In genomic region chr8:118722896-118723295, GRCm38 (mm10) we compare ENCODE assay signal across 17 mouse cellular contexts.
DNase-seq lines count a peak whose midpoint lies in the region; ATAC-seq lines count a peak whose summit lies in the region.
"Had no signal": no experiment of that assay in that cellular context is flagged by ENCODE, and none has a peak within 500 bp of the region (broad histone marks: within the 10 kb centered on the region; RNA-seq: fewer than 3 reads in every experiment).

No protein-coding gene starts in this region.

- DNase-seq in frontal cortex, postnatal 25 days (ENCODE audit: low spot score in 2 of 2): no peak
- peak; percentile 82 for DNase-seq in brain, adult 2 months (ENCODE audit: low read depth, low spot score)
- peak; percentile 31 to 41 for DNase-seq in left cerebral cortex, adult 18-20 months (ENCODE audit: low spot score in 2 of 2)
- peak; percentile 71 to 83 for DNase-seq in right cerebral cortex, postnatal 10 days (ENCODE audit: low spot score in 2 of 2)
- DNase-seq in adrenal gland, postnatal 4 days (ENCODE audit: low spot score in 2 of 2): no peak
- no peak for DNase-seq in heart, adult 18-20 months
- DNase-seq in urinary bladder, postnatal 25 days (ENCODE audit: low spot score): no peak
- DNase-seq: adrenal gland, adult 8-10 months; cerebellum, adult 11-12 months; cerebellum, postnatal 10 days; gastrocnemius, postnatal 10 days; kidney, adult 9 months; kidney, postnatal 10 days; lung, postnatal 4 days had no signal

- peak; percentile 97 for ATAC-seq in frontal cortex, adult (ENCODE audit: low TSS enrichment)
- ATAC-seq: forebrain, embryonic 16.5 days; intestine, postnatal 0 days had no signal

Comparison
In these comparisons a context has a peak if more than half of its experiments do, and no peak if none do; other contexts are left out.
1. DNase-seq: peak in brain, adult 2 months (single experiment), left cerebral cortex, adult 18-20 months (2 of 2) and right cerebral cortex, postnatal 10 days (2 of 2); none in frontal cortex, postnatal 25 days (0 of 2), adrenal gland, postnatal 4 days (0 of 2), heart, adult 18-20 months (0 of 2) and urinary bladder, postnatal 25 days (single experiment).